Mouse (Mus musculus): ENCODE measurements around the gene Olfr1445.

Gene Olfr1445

GRCm38 (mm10) chr19:12883555-12883954, at the start of gene Olfr1445:
TSS of gene Olfr1445 (plus strand) at chr19:12883855.
- no peak for DNase-seq (ENCODE audit: low spot score)

DNA sequence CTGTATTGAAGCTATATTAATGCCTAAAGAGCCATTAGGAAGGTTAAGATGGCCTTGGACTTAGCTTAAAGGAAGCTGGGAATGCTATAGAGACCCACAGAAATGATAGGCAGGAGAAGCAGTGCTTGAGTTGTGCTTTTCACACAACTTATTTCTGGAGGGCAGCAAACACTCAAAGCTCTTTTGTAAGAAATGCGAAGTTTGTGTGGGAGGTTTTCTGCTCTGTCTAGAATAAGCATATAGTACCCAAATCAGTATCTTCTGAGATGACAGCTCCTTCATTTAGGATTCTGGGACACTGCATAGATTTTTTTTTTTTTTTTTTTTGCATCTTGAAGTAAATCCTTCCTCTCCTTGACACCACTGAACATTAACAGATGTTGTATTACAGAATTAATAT, 45.1 kb upstream of the Olfr1445 start:
- no peak for DNase-seq (ENCODE audit: low spot score)

DNA sequence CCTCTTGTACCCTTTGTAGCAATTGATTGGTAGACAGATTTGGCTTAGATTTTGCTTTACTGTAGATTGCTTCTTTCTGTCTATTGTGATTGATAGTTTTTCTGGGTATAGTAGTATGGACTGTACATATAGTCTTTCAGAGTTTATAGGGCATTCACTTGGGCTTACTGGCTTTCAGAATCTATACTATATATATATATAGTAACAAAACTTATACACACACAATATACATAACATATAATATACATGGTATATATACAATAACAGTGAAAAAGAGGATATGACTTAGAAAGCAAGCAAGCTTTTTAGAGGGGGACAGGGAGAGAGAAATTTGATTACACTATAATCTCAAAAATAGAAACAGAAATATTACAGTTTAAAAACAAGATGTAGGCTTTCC, 37.3 kb upstream of the Olfr1445 start, which contains the start of gene Gm5244:
Gene Gm5244 (plus strand): TSS at position 301 of the 400 bp plus-strand sequence.
- DNase-seq (ENCODE audit: low spot score), result no peak

GRCm38 (mm10) chr19:12856983-12857382, 26.7 kb upstream of the Olfr1445 start, which contains the start of gene Olfr1444:
TSS of gene Olfr1444 (plus strand) at chr19:12857283.
- DNase-seq (ENCODE audit: low spot score), result no peak

DNA sequence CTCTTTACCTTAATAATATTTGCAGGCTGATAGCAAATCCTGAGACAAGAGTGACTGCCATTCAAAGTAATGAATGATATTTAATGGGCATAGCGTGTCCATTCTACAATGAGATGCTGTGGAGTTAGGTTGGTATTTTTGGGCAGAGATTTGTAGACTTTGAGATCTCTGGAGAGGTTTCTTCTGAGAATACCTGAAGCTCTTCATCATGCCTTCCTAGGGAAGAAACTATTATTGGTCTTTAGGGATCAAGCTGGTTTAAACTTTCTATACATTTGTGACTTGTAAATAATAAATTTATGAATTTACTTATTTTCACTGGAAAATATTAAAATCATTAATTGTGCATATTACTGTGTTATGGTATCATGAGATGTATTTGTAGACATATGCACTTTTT, 9.8 kb downstream of the Olfr1445 start, which contains the start of gene Olfr1446:
Gene Olfr1446 (minus strand): TSS at position 101 of the 400 bp plus-strand sequence.
- DNase-seq (ENCODE audit: low spot score), result no peak

GRCm38 (mm10) chr19:12903643-12904042, 20.0 kb downstream of the Olfr1445 start, which contains the start of gene Olfr1447:
TSS of gene Olfr1447 (minus strand) at chr19:12903743.
- no peak for DNase-seq (ENCODE audit: low spot score)

DNA sequence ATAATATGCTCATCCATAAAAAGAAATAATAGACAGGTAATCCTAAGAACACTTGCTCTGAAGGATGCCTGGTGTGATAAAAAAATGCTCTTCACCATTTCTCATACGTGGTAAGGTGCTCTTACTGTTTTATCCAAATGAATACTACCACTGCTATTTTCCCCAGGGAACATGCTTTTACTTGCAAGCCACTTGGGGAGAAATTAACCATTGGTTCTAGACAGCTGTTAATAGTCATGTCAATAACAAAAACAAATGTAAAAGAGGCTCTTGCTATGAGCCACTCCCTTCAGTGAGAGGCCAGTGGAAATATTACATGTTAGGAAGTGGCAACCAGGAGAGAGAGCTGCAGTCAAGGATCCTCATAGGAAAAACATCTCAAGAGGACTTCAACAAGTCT, 40.7 kb downstream of the Olfr1445 start, which contains the start of gene Olfr1448:
Gene Olfr1448 (minus strand): TSS at position 101 of the 400 bp plus-strand sequence.
- no peak for DNase-seq (ENCODE audit: low spot score)

DNA sequence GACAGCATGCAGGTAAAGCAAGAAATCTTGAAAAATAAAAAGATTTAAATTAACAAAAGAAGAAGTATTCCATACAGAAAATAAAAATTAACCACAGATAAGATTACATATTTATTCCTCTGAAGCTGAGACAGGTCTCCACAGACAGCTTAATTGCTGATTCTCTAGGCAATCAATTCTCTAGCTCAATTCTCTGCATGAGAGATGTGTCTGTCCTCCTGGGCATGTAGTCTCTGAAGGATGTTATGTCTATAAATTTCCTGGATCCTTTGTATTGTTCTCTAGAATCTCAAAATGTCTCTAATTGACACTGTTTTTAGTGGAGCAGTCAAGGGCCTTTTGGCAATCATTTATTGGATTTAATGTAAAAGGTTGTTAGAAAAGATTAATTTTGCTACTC, 46.9 kb downstream of the Olfr1445 start, which contains the start of gene Olfr1449:
Gene Olfr1449 (plus strand): TSS at position 301 of the 400 bp plus-strand sequence.
- DNase-seq (ENCODE audit: low spot score), result no peak
